Mouse (Mus musculus): Measurements from ENCODE around the gene Taf15.

Gene Taf15

DNA sequence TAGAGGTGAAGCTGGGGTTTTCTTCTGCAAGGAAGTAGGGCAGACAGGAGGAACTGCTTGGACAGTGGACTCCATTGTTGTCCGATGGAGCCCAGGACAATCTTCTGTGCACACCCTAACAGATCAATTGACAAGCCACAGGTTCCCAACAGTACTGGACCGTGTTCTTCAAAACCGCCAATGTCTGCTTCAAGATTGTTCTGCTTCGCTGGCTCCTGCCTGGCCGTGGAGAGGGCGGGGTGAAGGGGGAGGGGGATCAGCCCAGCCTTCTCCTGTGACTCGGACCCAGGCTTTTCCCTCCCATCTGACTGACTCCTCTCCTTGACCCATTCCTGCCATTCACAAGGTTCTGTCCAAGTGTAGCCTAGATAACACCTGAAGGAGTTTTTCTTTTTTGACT lies 15.6 kb upstream of the Taf15 start:
- DNase-seq (ENCODE audit: low read depth, low spot score): no peak

DNA sequence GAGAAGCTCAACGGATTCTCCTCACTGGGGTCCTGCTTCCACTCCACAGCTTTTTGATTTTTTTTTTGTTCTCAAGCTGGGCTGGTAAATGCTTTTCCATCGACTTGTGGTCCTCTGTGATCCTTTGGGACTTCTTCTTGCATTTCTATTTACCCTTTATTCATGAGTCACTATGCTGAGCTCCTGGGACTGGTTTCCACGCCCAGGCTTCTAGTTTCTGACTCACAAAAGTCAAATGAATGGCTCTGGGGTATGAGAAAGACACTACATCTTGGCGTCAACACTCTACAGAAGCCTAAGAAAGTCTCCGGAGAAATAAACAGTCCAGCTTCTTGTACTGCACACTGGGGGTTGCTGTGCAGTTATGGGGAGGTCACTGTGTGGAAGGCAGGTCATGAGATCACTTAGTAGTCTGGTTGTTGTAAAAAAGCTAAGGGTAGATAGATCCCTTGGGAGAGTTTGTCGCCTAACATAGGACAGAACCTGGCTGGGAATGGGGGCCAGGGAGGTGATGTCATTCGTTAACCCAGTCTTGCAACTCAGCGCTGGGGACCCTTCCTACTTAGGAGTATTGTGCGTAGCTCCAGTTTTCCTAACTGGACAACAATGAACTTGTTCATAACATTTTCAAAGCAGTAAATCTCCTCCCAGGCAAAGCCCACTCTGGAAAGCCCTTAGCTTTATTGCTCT lies 14.8 kb upstream of the Taf15 start:
- DNase-seq (ENCODE audit: low read depth, low spot score): no peak

DNA sequence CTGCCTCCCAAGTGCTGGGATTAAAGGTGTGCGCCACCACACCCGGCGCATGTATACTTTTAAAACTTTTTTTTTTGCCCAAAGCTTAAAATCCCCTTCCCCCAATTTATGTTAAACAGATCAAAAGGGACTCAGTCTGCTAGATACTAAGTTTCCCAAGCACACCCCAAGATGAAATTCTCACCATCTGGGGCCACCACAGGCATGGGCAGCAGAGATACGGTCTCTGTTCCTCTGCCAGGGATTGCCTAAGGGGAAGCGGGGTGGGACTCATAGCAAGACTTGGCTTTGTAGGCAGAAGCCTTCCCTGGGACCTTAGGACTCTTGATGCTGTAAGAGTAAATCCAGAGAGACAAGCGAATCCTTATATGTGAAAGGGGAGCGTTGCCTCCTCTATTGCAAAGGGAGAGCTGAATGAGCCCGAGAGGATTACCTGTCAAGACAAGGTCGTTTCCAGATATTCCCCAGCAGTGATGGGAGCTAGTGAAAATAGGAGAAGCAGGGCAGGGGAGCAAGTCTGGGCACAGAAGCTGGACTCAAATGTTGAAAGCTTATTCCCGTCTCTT lies 11.3 kb upstream of the Taf15 start:
- no peak for DNase-seq (ENCODE audit: low read depth, low spot score)

- DNase-seq (ENCODE audit: low read depth, low spot score): no peak
Observed at GRCm38 (mm10) chr11:83462711-83463244, 10.1 kb upstream of the Taf15 start, which contains the start of gene Mmp28. Gene Mmp28 (minus strand): TSS chr11:83463071.

DNA sequence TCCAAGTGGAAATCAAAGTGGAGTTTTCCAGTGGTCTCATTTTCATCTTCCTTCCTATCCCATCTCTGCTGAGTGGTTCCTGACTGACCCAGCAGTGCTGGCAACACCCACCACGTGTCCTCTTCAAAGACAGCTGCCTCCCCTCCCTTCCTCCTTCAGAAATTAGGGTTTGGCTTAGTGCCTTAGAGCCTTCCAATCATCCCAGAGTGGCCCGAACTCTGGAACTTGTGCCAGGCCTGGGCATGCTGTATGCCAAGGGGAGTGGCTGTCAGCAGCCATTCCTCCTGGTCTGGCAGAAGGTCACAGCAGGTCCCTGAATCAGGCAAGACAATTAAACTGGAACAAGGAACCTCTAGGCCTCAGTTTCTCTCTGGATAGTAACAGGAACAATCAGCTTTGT lies 6.9 kb upstream of the Taf15 start:
- DNase-seq (ENCODE audit: low read depth, low spot score): no peak

DNA sequence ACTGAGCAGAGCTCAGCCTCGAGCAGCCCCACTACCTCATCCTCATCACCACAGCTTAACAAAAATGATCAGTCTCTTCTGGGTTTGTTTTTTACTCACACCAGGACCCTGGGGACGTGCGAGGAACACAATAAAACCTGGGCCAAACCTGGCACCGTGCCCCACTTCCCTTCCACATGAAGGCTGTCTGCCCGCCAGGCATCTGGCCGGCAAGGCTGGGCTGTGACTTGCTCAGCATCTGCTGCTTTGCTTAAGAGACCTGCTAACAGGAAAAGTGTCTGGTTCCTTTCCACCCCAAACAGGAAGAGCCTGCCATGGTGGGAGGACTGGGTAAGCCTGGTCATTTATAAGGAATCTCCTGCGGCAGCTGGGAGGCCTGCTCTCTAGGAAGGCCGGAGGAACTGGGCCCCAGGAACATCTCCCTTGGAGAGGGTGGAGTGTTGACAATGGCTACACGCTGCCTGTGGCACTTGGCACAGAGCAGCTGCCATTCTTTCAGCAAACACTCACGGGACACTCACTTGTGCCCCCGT lies 5.7 kb upstream of the Taf15 start:
- DNase-seq (ENCODE audit: low read depth, low spot score): no peak

DNA sequence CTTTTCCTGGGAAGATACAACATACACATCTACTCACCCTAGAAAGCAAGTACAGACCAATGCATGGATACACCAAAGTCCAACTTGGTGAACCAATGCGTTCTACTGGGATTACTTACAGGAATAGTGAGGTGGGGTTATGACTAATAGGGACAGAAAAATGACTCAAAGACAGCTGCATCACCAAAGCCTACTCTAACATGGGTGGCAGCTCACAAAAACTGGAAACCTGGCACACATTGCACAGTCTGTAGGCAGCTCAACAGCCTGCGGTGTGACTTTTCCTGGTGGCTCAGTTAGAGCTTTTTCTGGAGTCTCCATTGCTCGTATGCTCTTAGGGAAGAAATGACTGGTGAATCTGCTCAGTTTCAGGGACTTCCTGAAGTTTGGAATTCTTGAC lies 4.1 kb upstream of the Taf15 start:
- no peak for DNase-seq (ENCODE audit: low read depth, low spot score)

DNA sequence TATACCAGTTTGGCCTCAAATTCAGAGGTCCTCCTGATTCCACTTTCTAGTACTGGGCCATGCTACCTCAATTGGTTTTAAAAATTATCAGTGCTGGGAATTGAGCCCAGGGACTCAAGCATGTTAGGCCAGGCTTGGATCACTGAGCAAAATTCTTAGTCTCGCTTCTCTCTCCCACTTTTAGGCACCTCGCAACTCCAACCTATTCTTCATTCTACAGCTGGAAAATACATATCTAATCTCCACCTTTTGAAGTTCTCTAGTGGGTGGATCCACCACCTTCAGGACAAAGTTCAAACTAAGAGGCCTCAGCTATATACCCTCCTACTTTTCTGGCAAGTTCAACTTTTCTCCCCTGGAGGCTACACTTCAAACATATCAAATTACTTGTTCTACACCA lies 1.1 kb upstream of the Taf15 start:
- no peak for DNase-seq (ENCODE audit: low read depth, low spot score)

- peak; percentile 40 for DNase-seq (ENCODE audit: low read depth, low spot score)
Observed at GRCm38 (mm10) chr11:83473235-83474016, 540 bp downstream of the Taf15 start.

DNA sequence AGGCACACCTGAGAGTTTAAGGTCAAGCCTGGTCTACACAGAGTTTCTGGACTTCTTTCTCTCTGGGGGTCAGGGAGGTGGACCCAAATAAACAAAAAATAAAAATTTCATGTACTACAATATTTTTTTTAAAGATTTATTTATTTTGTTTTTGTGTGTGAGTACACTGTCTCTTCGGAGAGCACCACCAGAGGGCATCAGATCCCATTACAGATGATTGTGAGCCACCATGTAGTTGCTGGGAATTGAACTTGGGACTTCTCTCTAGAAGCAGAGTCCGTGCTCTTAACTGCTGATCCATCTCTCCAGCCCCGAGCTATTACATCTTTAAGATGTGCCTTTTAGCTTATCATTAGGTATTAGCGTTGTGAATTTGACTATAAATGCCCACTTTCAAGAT lies 18.6 kb downstream of the Taf15 start:
- DNase-seq (ENCODE audit: low read depth, low spot score): no peak

DNA sequence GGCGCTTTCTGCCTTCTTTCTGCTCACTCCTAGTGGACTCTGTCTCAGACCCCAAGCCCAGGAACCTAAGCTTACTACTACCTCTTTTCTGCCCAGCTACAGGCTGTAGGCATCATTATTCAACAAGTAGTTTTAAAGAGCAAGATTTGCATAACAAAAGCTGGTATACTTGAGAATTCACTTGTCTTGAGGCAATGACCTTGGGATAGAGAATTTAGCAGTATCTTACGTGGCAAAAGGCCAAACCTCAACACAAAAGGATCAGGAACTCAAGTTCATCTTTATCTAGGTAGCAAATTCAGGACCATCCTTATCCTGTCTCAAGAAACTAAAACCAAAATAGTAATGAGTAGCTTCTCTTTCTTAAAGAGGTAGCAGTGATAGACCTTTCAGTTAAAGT lies 22.7 kb downstream of the Taf15 start:
- no peak for DNase-seq (ENCODE audit: low read depth, low spot score)

GRCm38 (mm10) chr11:83504308-83504707 lies 31.4 kb downstream of the Taf15 start:
- no peak for DNase-seq (ENCODE audit: low read depth, low spot score)

DNA sequence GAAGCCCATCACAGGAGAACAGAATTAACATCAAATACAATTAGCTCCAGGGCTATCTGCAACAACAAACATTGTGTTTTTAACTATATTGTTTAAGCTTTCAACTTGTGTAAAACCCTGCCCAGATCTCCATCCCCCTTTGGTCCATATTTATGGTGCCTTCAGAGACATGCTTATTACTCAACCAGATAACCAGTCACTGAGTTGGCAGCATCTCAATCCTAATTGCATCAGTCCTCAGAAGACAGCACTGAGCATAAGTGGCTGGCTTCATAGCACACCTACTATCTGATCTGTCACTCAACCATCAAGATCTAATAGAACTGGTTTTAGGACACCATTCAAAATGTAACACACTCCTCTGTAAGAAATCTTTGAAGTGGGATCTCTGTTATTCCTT lies 36.6 kb downstream of the Taf15 start:
- no peak for DNase-seq (ENCODE audit: low read depth, low spot score)

GRCm38 (mm10) chr11:83517153-83517552 lies 44.3 kb downstream of the Taf15 start:
- no peak for DNase-seq (ENCODE audit: low read depth, low spot score)

DNA sequence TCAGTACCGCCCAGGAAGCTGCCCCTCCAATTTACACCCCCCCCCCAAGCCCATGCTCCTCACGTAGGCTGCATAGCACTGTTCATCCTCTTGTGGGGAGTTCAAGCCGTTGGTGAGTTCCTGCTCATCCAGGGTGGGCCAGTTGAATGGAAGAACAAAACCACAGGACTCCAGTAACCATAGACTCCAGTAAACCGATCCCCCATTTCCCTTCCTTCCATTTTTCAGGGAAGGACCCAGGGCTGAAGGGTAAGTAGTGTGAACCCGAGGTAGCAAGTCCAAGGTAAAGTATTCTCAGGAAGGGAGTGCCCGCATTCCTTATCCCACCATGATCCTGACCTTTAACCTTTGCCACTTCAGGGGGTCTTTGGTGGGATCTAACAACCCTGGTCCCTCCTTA lies 45.5 kb downstream of the Taf15 start:
- DNase-seq (ENCODE audit: low read depth, low spot score): no peak

- DNase-seq (ENCODE audit: low read depth, low spot score): no peak
Observed at GRCm38 (mm10) chr11:83522075-83522474, 49.2 kb downstream of the Taf15 start, which contains the start of gene Heatr9. Gene Heatr9 (minus strand): TSS chr11:83522175.

GRCm38 (mm10) chr11:83529024-83529423 lies 56.1 kb downstream of the Taf15 start:
- DNase-seq (ENCODE audit: low read depth, low spot score): no peak

GRCm38 (mm10) chr11:83530360-83530759 lies 57.5 kb downstream of the Taf15 start, which contains the start of gene Ccl5:
Gene Ccl5 (minus strand): TSS chr11:83530518.
- DNase-seq (ENCODE audit: low read depth, low spot score): no peak

DNA sequence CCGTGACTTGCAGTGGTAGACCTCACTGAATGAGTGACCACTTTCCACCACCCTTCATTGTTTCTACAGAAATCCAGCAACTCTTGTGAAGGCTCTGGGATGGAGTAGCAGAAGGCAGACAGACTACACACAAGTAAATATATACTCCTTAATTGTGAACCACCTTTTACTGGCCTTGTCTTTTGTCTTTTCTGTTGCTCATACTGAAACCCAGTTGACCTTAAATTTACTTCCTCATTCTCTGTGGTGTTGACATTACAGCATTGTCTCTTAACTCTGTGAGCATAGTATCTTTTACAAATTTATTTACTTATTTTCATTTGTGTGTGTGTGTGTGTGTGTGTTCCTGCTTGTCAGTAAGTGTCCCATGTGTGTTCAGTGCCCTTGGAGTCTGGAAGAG lies 60.3 kb downstream of the Taf15 start:
- no peak for DNase-seq (ENCODE audit: low read depth, low spot score)

GRCm38 (mm10) chr11:83534143-83534542 lies 61.3 kb downstream of the Taf15 start:
- no peak for DNase-seq (ENCODE audit: low read depth, low spot score)

- no peak for DNase-seq (ENCODE audit: low read depth, low spot score)
Observed at GRCm38 (mm10) chr11:83534609-83535423, 61.9 kb downstream of the Taf15 start.
